Mouse (Mus musculus): ENCODE measurements around the gene Phf20.

DNA sequence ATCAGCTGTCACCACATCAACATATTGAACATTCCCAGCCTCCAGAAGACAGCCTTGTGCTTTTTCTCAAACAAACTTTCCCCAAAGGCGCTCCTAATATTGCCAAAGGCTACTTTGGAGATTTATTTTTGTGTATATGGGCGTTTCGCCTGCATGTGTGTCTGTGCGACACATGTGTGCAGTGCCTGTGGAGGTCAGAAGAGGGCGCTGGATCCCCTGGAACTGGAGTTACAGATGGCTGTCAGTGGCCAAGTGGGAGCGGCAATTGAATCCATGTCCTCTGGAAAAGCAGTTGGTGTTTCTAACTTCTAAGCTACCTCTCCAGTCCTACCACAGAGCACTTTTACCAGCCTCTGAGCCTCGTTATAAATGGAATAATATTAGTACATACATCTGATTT is 155.0 kb downstream of the Phf20 start:
- TF ChIP-seq CTCF (IDR thresholded peaks at IDR 0.05; ENCODE audit: control insufficient read depth, insufficient read depth, insufficient replicate concordance, low read depth, low read length) = peak; percentile 55; the same call in 1 of the 2 replicates
- TF ChIP-seq POLR2A (IDR thresholded peaks at IDR 0.05; ENCODE audit: control insufficient read depth, low read depth, low read length) = no peak

Data from testis, adult 2 months (tissue).